Mouse (Mus musculus): ENCODE results near the gene Srpk1. TPM values are rescaled to one million over a fixed set of nuclear protein-coding genes. Genes with fewer than 3 reads are reported as not detected.

Srpk1 gene
- total and polyA plus RNA-seq, 3 experiments: 60.8 to 129 (median 65.9) TPM

- no peak overlapping the region for H3K9ac ChIP-seq (ENCODE audit: insufficient read depth, low read depth)
- H3K4me1 ChIP-seq (ENCODE audit: control insufficient read depth in 1 of 2, insufficient read depth in 2 of 2): no peaks in the 10 kb centered on the region; a peak in 1 of 4 replicates
- no peak overlapping the region for H3K4me2 ChIP-seq (ENCODE audit: insufficient read depth, low read depth, poor library complexity, severe bottlenecking)
- no peaks in the 10 kb centered on the region for H3K9me3 ChIP-seq (replicated peaks; ENCODE audit: low read length)
- H3K79me2 ChIP-seq (replicated peaks; ENCODE audit: control insufficient read depth, extremely low read depth, insufficient read depth, poor library complexity, severe bottlenecking): no peaks in the 10 kb centered on the region
- peaks cover 68 to 84% of the 10 kb centered on the region in 2 experiments for H3K36me3 ChIP-seq (replicated peaks in 1 of 2; ENCODE audit: control insufficient read depth in 1 of 2, insufficient read depth in 1 of 2, low read length in 1 of 2)
- no peak for DNase-seq (ENCODE audit: extremely low read depth)
- no peak overlapping the region for H3K27ac ChIP-seq (ENCODE audit: insufficient read depth, low read depth)
- in situ Hi-C loops (cut with MboI; ENCODE audit: low pct_ligation_motif_present, low pct_unique_long_range_greater_than_20kb, low sequenced_read_pairs): no loop called here
- no peaks in the 10 kb centered on the region for H3K27me3 ChIP-seq (replicated peaks)
- no peak overlapping the region for H3K4me3 ChIP-seq (replicated peaks in 1 of 3; ENCODE audit: low read depth in 2 of 3, low read length in 2 of 3, poor library complexity in 1 of 3)
- TF ChIP-seq ZMIZ1 (IDR thresholded peaks at IDR 0.05; ENCODE audit: low read depth, low read length) (no peak), HCFC1 (IDR thresholded peaks at IDR 0.05; ENCODE audit: low read depth, low read length) (no peak), JUN (IDR thresholded peaks at IDR 0.05; ENCODE audit: insufficient read depth, low read depth, low read length) (no peak), JUND (conservative IDR thresholded peaks at IDR 0.05; ENCODE audit: low read depth, low read length) (no peak), ETS1 (conservative IDR thresholded peaks at IDR 0.05; ENCODE audit: low read depth, low read length) (no peak), GABPA (IDR thresholded peaks at IDR 0.05; ENCODE audit: insufficient replicate concordance, low read depth, low read length) (no peak)
- dilution Hi-C loops (cut with MboI; ENCODE audit: extremely low pct_ligation_motif_present, extremely low pct_unique_long_range_greater_than_20kb, low sequenced_read_pairs): no loop called here
Observed at GRCm38 (mm10) chr17:28590596-28590995, 31.9 kb downstream of the Srpk1 start.

GRCm38 (mm10) chr17:28588591-28588990 is 33.9 kb downstream of the Srpk1 start:
- H3K9ac ChIP-seq (ENCODE audit: insufficient read depth, low read depth): no peak overlapping the region
- in situ Hi-C loops (cut with MboI; ENCODE audit: low pct_ligation_motif_present, low pct_unique_long_range_greater_than_20kb, low sequenced_read_pairs): no loop called here
- dilution Hi-C loops (cut with MboI; ENCODE audit: extremely low pct_ligation_motif_present, extremely low pct_unique_long_range_greater_than_20kb, low sequenced_read_pairs): no loop called here
- H3K27me3 ChIP-seq (replicated peaks): no peaks in the 10 kb centered on the region
- TF ChIP-seq HCFC1 (IDR thresholded peaks at IDR 0.05; ENCODE audit: low read depth, low read length): no peak
- TF ChIP-seq NELFE (IDR thresholded peaks at IDR 0.05; ENCODE audit: low read depth, low read length): no peak
- TF ChIP-seq USF1 (IDR thresholded peaks at IDR 0.05; ENCODE audit: low read depth, low read length): no peak
- TF ChIP-seq ZKSCAN1 (IDR thresholded peaks at IDR 0.05; ENCODE audit: borderline replicate concordance, low read depth, low read length): no peak
- TF ChIP-seq MAZ (IDR thresholded peaks at IDR 0.05; ENCODE audit: low read depth, low read length): no peak
- TF ChIP-seq UBTF (IDR thresholded peaks at IDR 0.05; ENCODE audit: low read depth, low read length): no peak
- TF ChIP-seq CTCF (conservative IDR thresholded peaks at IDR 0.05 in 1 of 2, IDR thresholded peaks at IDR 0.05 in 1 of 2; ENCODE audit: low read depth in 2 of 2, low read length in 2 of 2): no peak
- no peak for TF ChIP-seq PAX5 (IDR thresholded peaks at IDR 0.05; ENCODE audit: low read length)
- TF ChIP-seq RCOR1 (conservative IDR thresholded peaks at IDR 0.05; ENCODE audit: low read depth, low read length): no peak
- TF ChIP-seq MEF2A (IDR thresholded peaks at IDR 0.05; ENCODE audit: borderline replicate concordance, low read depth, low read length): no peak
- no peak for TF ChIP-seq USF2 (conservative IDR thresholded peaks at IDR 0.05; ENCODE audit: low read depth, low read length)
- TF ChIP-seq CHD1 (IDR thresholded peaks at IDR 0.05; ENCODE audit: low read depth, low read length): no peak
- peaks cover 57 to 68% of the 10 kb centered on the region in 2 experiments for H3K36me3 ChIP-seq (replicated peaks in 1 of 2; ENCODE audit: control insufficient read depth in 1 of 2, insufficient read depth in 1 of 2, low read length in 1 of 2)
- no peak overlapping the region for H3K4me2 ChIP-seq (ENCODE audit: insufficient read depth, low read depth, poor library complexity, severe bottlenecking)
- no peaks in the 10 kb centered on the region for H3K9me3 ChIP-seq (replicated peaks; ENCODE audit: low read length)
- DNase-seq (ENCODE audit: extremely low read depth): no peak
- no peak overlapping the region for H3K4me3 ChIP-seq (replicated peaks in 1 of 3; ENCODE audit: low read depth in 2 of 3, low read length in 2 of 3, poor library complexity in 1 of 3)
- H3K79me2 ChIP-seq (replicated peaks; ENCODE audit: control insufficient read depth, extremely low read depth, insufficient read depth, poor library complexity, severe bottlenecking): no peaks in the 10 kb centered on the region
- H3K4me1 ChIP-seq (ENCODE audit: control insufficient read depth in 1 of 2, insufficient read depth in 2 of 2): no peaks in the 10 kb centered on the region; a peak in 1 of 4 replicates
- H3K27ac ChIP-seq (ENCODE audit: insufficient read depth, low read depth): no peak overlapping the region
